Mouse (Mus musculus) MEL-GATA-1-ER (cell line): ENCODE data around the gene M6pr.

Experiments used
- DNase-seq: peaks from one replicate; pipeline ENCODE4 v3.0.0-alpha.2; 2012; ENCODE audit warnings: low read depth; ENCODE audit errors: extremely low read depth

Gene M6pr

DNA sequence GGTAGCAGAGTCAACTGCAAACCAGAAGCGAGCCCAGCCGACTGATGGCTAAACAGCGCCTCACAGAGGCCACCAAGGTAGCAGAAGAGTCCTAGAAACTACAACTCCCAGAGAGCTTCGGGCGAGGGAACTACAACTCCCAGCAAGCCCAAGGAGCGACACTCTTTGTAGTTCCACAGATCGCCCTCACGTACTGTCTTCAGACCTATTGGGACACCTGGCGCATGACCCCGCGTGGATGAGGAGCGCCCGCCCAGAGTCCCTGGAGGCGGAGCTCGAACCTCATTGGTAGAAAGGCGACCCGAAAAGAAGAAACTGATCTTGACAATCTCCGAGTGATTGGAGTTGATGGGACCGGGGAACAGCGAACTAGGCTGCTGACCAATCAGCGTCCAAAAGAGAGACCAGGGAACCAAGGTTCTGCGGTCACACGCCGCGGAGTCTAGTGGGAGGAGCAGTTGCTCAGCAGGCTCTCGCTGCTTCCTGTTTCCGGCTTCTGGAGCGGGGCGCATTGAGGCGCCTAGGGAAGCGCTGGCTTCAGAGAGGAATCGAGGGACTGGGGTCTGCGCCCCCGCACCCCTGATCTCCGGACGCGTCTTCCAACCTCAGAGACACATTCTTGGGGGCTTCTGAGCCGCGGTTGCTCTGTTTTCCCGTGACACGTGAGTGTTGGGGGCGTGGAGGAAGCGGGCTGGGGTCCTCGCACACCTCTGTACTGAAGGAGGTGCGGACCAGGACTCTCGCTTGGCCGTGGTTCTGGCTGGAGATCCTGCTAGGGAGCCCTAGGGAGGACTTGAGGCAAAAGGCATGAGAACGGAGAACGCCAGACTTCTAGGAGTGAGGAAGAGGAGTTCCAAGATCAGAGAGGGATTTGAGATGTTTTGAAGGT, at the start of gene M6pr:
Gene M6pr (plus strand): TSS at position 216 of the 889 bp plus-strand sequence.
- DNase-seq: peak; percentile 99

DNA sequence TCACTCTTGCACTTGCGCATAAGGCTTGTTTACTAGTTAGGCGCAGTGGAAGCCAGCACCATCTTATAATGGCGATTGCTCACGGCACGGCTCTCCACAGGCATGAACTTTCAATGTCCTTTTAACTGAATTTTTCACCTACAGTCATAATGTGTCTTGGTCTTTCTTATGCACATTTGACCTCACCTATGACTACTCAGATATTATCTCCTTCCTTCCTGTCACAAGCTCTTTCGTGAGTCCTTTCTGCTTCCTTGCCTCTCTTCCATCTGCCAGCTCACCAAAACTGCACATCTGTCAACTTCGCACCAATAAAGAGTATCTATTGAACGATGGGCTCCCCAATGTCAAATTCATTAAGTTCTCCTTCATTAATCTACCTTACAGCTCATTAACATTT, 46.0 kb upstream of the M6pr start:
- DNase-seq: no peak

DNA sequence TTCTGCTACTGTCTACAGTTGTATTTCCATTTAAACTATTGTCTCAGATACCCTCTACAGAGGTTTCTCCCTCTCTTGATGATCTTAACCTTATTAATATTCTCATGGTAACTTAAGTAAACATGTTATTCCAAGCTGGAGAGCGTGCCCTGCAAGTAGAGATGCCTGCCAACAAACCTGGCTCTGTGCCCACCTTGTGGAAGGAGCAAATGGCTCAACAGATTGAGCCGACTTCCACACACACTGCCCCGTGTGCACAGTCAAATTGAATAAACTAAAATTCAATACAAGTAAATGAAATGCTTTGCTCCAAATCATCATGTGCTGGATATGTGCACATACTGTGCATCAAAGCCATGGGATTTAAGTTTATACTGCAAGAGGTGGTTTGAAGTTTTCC, 40.0 kb upstream of the M6pr start:
- DNase-seq: no peak

DNA sequence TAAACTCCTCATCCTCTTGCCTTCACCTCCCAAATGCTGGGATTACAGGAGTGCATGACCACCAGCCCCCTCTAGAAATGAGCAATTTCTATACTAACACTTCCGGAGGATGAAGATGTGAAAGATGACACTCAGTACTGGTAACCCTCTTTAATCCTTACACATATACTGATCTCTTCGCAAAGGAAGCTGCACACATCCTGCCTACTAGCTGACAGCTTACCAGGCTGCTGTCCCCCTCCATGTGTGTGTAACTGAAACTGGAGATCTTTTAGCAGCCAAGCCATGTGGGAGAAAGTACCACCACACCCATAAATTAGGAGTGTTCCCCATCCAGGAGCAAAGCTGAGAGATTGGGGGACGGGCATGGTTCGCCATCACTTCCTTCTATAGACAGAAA, 39.4 kb upstream of the M6pr start:
- DNase-seq: no peak

DNA sequence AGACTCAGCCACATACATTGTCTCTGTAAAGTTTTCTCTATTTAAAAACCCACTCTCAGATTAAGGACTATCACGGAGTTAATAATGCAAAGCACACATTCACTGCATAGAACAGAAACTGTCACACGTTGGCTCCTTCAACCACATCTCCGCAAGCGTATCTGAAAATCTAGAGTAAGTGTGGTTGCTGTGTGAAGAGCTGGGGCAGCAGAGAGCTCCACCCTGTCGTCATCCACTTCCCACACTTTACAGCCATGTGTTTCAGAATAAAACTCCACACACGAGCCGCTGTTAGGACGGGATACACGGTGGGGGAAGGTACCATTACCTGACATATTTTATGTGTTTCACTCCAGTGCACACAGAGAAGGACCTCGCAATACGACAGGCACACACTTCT, 38.4 kb upstream of the M6pr start:
- DNase-seq: no peak

DNA sequence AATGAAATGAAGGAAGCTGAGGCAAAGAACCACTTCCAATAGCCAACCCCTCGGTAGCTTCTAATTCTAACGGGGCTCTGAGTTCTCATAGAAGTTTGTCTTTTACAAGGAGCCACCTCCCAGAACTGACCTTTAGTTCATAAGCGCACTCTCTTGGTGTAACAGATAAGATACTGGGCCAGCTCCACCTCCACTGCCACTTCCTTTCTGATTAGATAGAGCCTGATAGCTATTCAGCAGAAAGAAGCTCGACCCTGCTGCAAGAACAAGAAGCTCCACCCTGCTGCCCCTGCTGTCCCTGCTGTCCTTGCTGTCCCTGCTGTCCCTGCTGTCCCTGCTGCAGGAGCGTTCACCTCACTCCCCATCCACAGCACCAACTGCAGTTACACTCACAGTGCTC, 34.0 kb upstream of the M6pr start:
- no peak for DNase-seq

DNA sequence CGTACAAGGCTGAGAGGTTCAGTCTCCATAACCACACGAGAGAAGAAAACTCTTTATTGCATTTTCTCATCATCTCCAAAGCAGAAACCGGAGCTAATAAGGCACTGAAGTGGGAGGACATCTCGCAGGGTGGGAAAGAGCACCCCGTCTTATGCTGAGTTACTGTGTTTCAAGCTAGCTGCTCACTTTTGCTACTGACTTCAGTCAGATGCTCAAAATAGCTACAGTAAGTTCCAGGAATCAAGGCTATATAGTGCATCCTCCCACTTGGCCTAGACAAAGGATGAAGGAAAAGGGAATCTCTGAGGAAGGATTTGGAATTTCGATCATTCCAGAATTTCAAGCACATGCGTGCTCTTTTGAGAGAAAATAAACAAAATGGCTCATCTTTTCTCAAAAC, 32.0 kb upstream of the M6pr start:
- no peak for DNase-seq

DNA sequence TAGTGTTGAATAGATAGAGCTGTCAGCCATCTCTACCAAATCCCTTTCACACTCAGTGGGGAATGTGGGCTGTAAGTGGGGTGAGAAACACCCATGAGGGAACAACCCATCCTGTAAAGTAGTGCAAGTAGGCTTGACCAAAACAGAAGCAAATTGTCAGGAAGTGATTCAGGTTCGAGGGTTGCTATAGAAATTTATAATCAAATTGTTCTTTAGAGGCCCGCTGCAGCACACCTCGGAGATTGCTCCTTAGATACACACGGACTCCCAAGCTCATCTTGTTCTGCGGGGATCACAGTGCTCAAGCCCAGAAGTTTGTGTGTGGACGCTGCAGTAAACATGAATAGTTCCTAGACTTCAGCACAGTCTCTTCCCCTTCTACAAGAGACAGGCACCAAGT, 25.7 kb upstream of the M6pr start, which contains the start of gene Klrg1:
Gene Klrg1 (minus strand): TSS at position 101 of the 400 bp plus-strand sequence.
- DNase-seq: no peak

DNA sequence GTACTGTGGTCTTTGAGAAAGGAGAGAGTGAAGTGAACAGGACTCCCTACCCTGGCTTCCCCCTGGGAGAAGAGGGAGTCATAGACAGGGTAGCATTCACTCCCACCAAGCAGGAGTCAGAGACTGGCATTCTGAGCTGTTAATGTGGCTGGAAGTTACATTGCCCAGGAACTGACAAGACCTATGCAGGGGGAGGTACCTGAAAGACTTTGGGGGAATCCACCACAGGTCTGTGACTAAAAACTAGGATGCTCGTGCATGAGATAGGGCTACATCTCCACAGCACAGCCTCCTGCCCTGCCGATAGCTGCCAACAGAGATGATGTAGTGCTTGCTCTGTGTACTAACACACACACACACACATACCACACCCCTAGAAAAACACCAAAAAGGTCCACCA, 25.1 kb upstream of the M6pr start:
- no peak for DNase-seq

DNA sequence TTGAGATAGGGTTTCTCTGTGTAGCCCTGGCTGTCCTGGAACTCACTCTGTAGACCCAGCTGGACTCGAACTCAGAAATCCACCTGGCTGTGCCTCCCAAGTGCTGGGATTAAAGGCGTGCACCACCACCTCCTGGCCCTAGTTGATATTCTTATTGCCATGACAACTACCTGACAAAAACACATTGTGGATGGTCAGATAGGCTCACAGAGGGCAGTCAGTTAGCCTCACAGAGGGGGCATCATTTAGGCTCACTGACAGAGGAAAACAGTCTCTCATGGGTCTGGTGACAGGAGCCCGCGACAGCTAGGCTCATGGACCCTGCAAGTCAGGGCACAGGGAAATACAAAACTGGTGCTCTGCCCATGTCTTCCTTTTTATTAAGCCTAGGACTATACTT, 24.2 kb upstream of the M6pr start:
- DNase-seq: no peak

DNA sequence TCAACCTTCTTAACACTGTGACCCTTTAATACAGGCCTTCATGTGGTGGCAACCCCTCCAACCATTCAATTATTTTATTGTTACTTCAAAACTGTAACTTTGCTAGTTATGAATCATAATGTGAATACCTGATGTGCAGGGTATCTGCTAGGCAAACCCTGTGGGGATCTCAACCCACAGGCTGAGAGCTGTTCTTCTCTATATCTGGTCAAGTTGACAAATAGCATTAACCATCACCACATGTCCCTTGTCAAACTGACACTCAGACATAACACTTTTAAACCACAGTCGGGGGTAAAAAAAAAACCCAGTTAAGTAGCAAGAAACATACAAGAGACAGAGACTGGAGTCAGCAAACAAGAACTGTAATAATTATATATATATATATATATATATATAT, 23.7 kb upstream of the M6pr start:
- DNase-seq: no peak

DNA sequence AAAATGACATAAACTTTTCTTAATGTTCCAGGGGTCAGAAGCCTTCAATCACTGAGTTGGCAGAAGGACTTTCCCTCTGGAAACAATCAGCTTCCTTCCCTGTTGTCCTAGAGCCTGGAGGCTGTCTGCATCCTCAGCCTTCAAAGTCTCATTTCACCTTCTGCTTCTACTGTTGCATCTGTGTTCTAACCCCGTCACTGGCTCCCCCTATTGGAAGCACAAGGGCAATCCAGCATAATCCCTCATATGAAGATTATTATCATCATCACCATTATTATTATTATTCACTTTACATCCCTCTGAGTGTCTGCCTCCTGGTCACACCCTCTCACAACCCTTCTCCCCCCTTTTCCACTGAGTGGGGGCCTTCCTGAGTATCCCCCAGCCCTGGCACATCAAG, 20.3 kb upstream of the M6pr start:
- no peak for DNase-seq

DNA sequence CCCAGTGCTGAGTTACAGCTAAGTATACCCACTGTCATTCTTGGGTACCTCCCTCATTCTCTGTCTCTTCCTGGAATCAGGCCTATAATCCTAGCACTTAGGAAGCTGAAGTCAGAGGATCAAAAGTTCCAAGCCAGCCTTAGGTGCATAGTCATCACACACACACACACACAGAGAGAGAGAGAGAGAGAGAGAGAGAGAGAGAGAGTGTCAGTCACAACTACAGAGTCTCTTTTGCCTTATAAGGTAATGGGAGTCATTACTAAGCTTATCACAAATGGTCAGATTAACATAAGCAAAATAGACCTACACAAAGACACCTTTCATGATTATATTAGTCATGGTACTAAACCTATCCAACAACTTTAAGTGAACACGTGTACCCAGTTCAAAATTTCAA, 19.2 kb upstream of the M6pr start:
- no peak for DNase-seq

DNA sequence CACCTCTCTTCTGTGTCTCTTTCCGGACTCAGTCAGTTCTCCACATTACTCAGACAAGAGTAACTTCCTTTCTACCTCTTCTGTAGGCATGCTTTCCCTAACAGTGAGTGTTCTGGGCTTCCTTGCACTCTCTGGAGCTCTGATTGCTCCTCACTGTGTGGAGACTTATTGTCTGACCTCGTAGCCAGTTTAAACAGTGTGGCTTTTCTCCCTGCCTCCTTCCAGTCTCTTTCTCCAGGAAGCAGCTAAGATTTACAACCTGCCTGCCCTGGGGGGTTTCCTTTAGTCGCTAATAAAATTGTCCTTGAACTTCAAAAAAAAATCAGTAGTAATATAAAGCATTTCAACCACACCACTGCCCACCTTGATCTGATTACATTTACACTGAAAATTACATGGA, 18.3 kb upstream of the M6pr start:
- DNase-seq: no peak

DNA sequence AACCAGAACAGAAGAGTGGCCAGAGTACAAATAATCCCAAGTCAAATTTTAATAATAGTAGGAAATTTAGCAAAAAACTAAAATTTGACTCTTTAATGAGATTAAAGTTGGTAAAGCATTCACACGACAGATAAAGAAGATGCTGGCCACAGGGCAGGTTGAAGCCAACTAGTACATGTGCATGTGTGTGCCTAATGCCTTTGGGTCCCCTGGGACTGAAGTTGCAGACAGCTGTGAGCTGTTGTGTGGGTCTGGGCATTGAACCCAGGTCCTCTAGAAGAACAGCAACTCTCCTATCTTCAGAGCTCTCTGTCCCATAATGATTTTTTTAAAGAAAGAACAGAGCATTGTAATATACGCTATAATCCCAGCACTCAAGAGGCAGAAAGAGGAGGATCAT, 17.3 kb upstream of the M6pr start:
- DNase-seq: no peak

DNA sequence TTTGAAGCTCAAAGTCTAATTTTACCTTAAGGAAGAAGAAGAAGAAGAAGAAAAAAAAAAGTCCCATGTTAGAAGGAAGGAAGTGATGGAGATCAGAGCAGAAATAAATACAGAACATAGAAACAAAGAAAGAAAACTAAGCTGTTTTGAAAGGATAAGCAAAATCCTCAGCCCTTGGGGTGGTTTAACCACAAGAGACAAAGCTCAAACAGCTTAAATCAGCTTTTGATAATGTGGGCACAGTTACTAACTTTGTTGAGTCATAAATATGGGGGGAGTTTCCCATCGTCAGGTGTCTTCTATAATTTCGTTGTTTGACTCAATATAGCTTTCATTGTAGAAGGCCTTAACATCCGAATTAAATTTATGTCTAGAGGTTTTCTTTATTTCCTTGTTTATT, 16.8 kb upstream of the M6pr start:
- DNase-seq: no peak

DNA sequence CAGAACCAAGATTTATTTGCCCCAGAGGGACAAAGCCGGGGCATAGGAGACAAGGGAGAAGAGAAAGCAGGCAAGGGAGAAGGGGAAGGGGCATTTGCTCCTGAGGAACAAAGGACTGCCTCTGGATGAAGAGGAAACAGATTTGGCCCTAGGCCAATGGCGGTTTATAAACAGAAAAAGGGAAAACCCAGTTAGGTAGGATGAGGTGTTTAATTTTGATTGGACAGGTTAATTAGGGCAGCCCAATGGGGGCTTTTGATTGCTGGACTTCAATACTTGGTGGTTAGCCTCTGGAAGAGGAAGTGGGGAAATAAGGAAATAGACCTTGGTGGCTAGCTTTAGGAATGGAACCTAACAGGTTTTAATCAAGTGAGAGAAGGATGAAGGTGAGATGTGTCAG, 16.3 kb upstream of the M6pr start:
- DNase-seq: no peak

DNA sequence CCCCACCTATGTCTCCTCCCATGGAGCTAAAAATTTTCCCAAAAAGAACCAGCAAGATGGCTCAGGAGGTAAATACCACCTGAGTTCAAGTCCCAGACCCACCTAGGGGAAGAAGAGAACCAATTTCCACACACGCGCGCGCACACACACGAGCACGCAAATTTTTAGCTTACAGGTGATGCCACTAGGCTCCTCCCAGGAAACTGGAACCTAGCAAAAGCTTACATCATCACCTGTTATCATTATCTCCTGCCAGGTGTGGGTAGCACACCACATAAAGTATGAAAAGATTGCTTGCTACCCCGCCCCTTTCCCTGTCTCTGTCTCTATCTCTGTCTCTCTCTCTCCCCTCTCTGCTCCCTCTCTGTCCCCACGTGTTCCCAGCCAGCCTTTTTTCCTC, 15.4 kb upstream of the M6pr start:
- no peak for DNase-seq

DNA sequence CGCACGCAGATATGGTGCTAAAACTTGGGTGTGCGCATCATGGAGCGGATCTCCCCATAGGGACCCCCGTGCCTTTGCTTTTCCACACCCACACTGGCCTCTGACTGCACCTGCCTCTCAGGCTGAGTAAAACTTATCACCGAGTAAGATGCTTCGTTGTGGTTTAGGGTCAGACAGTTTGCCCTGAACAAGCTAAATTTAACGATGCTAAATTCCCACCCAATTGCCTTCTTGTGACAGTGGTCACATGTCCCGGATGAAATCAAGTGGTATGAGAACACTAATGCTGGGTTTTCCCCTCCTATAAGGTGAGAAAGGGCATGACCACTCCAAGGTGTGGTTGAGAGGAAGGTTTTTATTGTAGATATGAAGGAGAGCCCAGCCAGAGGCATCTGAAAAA, 14.7 kb upstream of the M6pr start:
- no peak for DNase-seq

DNA sequence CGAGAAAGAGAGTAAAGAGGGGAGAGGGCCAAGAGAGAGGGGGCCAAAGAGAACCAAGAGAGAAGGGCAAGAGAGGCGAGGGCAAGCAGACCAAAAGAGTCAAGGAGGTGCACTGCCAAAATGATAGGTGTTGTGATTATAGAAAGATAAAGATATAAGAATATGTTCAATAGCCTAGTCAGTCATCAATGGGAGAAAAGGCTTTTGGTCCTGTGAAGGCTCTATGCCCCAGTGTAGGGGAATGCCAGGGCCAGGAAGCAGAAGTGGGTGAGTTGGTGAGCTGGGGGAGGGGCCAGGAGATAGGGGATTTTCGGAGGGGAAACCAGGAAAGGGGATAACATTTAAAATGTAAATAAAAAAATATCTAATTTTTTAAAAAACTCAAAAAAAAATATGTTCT, 14.2 kb upstream of the M6pr start:
- DNase-seq: no peak

DNA sequence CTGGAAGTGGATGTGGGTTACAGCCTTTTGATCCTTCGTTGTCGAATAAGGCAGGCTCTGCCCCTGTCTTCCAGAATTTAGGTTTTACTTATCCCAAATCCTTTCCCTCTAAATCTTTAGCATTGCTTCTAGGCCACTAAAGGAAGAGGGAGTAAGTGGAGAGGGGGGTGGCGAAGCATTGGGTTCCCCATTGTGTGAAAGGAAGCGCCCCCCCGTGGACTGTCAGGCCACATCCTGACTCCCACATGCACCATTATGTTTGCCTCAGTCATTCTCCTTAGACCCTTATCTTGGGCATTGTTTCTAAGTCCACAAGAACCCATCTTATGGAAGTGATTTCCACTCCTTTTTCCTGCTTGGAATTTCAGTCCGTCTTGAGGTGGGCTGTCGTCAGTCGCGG, 13.3 kb upstream of the M6pr start:
- DNase-seq: no peak

DNA sequence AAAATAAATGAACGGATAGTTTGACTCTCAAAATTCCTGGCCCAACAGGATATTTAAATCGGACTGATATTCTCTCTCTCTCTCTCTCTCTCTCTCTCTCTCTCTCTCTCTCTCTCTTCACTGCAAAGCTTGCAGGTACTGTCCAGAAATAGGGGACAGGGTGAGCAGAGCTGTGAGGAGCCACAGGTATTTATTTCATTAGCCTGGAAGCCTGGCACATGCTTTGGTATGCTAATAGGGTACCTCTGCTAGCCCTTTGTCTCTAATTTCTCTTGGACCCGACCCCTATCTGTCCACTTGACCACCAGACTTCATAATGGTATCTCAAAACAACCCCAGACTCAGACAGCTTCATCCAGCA, 11.6 kb upstream of the M6pr start:
- DNase-seq: no peak
